Mouse (Mus musculus) lung, embryonic 16.5 days (tissue): Measurements from ENCODE around the gene Crocc2. TPM values are rescaled to one million over a fixed set of nuclear protein-coding genes. Genes with fewer than 3 reads are reported as not detected.

Experiments
- ATAC-seq: fragments of 200-750 bp; cut with Nextera tagmentation; 2 replicates; pipeline ENCODE4 v1.8.0; 2017; ENCODE audit warnings: low read depth, mild to moderate bottlenecking, moderate library complexity
- H3K27ac ChIP-seq: fragments of 300-500 bp; sonication (generic); 2 replicates; pipeline ENCODE4 v1.5.1; 2014; ENCODE audit warnings: mild to moderate bottlenecking, control low read depth, low read length
- H3K27me3 ChIP-seq: fragments of 300-500 bp; sonication (generic); 2 replicates; pipeline ENCODE4 v1.6.1; 2014; ENCODE audit warnings: low read depth, low read length, mixed read lengths; ENCODE audit not compliant: control insufficient read depth, insufficient read depth
- H3K36me3 ChIP-seq: fragments of 300-500 bp; sonication (generic); 2 replicates; pipeline ENCODE4 v1.6.1; 2014; ENCODE audit warnings: low read length; ENCODE audit not compliant: control insufficient read depth, insufficient read depth
- H3K4me1 ChIP-seq: fragments of 300-500 bp; sonication (generic); replicated peaks from 2 replicates; pipeline ENCODE4 v1.6.1; 2014; ENCODE audit warnings: low read length, mixed read lengths; ENCODE audit not compliant: control insufficient read depth, insufficient read depth
- H3K4me2 ChIP-seq: fragments of 300-500 bp; sonication (generic); 2 replicates; pipeline ENCODE4 v1.6.1; 2014; ENCODE audit warnings: low read depth, low read length, control low read depth
- H3K4me3 ChIP-seq: fragments of 300-500 bp; sonication (generic); 2 replicates; pipeline ENCODE4 v1.5.1; 2014; ENCODE audit warnings: mild to moderate bottlenecking, low read length, control low read depth
- H3K9ac ChIP-seq: fragments of 300-500 bp; sonication (generic); 2 replicates; pipeline ENCODE4 v1.6.1; 2014; ENCODE audit warnings: low read length, control low read depth
- H3K9me3 ChIP-seq: fragments of 300-500 bp; sonication (generic); 2 replicates; pipeline ENCODE4 v1.6.1; 2016; ENCODE audit warnings: low read length; ENCODE audit not compliant: control insufficient read depth
- WGBS: fragments of 180-500 bp; shearing (Covaris S2); extraction: QIAGEN DNeasy Blood & Tissue Kit; methylation state at CpG from one replicate; pipeline ENCODE4 v1.1.7; 2014; 5-methylcytosine and 5-hydroxymethylcytosine counted together
- polyA plus RNA-seq: library from polyadenylated mRNA; unstranded; fragments of >200 nt; fragmentation: Nextera tagmentation; extraction: Ambion mirVana; gene quantifications from 2 replicates; pipeline ENCODE4 v1.2.1, GENCODE M21; 2015

Crocc2 gene
- polyA plus RNA-seq, 1 experiment from 2014 or later = 4.9 TPM

DNA sequence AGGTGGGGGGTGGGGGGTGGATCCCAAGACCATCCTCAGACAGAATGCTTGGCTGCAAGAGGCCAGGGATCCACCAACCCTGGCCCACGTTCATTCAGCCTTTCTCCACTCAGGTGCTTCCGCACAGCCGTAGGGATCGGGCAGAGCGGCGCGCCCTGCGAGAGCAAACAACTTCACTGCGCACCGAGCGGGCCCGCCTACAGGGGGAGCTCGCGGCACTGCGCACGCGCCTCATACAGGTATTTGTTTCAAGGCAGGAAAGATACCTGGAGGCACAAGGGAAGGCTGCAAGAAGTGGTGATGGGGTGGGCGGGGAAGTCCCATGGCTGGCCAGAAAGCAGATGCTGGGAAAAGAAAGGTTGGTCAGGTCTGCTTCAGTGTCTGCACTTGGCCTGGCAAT, 55.4 kb downstream of the Crocc2 start:
- 13% methylated on average over 18 of the region's 18 CpGs for WGBS
- peak; percentile 25; the same call in 1 of the 2 replicates for ATAC-seq
- no peaks in the 10 kb centered on the region for H3K36me3 ChIP-seq
- no peak overlapping the region for H3K4me3 ChIP-seq
- peaks cover 12% of the 10 kb centered on the region for H3K4me1 ChIP-seq
- H3K4me2 ChIP-seq = no peak overlapping the region
- H3K9ac ChIP-seq = no peak overlapping the region
- H3K27me3 ChIP-seq = no peaks in the 10 kb centered on the region
- H3K27ac ChIP-seq = no peak overlapping the region
- H3K9me3 ChIP-seq = no peaks in the 10 kb centered on the region

DNA sequence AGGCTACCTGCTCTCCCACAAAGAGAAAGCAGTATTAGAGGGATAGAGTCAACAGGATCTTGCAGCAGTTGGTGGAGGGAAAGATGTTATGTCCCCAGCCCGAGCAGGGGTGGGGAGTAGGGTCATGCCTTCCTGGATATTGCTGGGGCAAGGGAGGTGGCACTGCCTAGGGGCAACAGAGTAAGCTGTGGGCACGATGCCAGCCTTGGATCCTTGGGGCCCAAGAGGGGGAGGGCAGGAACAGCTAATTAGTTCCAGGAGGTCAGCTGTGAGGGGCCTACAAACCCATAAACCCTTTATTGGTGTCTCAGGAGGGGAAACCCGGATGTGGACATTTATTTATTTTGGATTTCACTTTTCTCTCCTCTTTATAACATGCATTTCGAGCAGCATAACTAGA, 56.7 kb downstream of the Crocc2 start:
- H3K27me3 ChIP-seq = no peaks in the 10 kb centered on the region
- H3K36me3 ChIP-seq = no peaks in the 10 kb centered on the region
- no peak overlapping the region for H3K9ac ChIP-seq
- no peak overlapping the region for H3K4me3 ChIP-seq
- H3K4me1 ChIP-seq = peaks cover 21% of the 10 kb centered on the region
- H3K27ac ChIP-seq = no peak overlapping the region; the same call in 1 of the 2 replicates
- no peaks in the 10 kb centered on the region for H3K9me3 ChIP-seq
- no peak for ATAC-seq
- H3K4me2 ChIP-seq = no peak overlapping the region
- WGBS = 31% methylated on average over 4 of the region's 4 CpGs

DNA sequence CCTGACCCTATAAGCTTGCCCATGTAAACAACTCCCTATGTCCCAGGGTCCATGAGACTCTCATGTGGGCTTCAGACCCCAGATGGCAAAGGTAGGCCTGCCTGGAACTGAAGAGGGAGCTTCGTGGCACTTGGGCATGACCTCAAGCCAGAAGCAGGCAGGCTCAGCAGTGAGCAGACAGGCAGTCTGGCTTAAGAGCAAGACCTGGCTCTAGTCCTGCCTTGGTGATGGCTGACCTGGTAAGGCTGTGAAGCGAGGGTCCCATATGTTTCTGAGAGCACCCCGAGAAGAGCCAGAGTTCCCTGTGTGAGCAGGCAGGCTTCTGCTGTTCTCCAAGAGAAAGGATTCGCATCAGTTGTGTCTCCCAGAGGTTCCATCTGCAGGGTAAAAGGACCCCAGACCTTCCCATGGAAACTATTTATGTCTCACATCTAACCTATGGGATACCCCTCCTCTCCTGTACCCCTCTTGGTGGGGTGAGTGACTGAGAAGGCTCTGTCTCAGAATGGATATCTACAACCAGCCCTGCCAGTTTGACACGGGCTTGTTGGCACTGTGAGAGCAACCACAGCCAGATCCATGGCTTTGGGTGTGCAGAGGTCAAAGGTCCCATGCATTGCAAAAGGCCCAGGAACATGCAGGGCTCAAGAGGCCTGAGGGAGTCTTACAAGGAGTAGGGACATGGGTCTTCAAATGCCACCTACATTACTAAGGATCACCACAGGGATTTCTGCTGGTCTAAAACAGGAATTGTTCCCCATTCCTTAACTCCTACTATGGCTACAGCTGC, 57.4 kb downstream of the Crocc2 start:
- no peaks in the 10 kb centered on the region for H3K36me3 ChIP-seq
- no peaks in the 10 kb centered on the region for H3K27me3 ChIP-seq
- peaks cover 21% of the 10 kb centered on the region for H3K4me1 ChIP-seq
- no peak for ATAC-seq
- no peak overlapping the region for H3K27ac ChIP-seq
- no peaks in the 10 kb centered on the region for H3K9me3 ChIP-seq
- H3K4me2 ChIP-seq = no peak overlapping the region
- no peak overlapping the region for H3K4me3 ChIP-seq
- H3K9ac ChIP-seq = no peak overlapping the region
- WGBS = 69% methylated on average over 5 of the region's 5 CpGs

DNA sequence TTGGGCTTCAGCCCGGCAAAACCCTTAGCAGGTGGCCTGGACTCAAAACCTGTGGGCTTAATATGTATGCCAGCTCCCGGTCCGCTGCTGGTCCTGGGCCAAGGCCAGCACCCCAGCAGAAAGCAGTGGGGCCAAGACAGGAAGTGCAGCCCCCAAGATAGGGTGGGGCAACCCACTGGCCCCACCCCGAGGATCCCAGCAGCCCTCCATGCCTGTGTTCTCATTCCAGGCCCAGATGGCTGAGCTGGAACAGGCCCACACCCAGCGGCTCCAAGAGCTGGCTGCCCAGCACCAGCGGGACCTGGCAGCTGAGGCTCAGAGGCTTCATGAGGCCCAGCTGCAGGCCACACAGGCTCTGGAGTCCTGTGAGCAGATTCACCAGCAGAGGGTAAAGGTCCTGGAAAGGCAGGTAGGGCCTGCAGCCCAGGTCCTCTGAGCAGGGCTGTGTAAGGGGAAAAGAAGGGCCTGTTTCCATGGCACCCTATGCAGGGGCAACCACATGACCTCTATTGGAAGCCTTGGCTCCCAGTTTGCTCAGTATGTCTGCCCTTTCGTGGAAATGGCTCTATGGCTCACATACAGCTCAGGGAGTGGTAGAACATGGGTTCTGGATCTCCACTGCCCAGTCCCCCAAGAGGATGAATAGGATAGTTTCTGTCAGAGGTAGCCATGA, 58.9 kb downstream of the Crocc2 start:
- Histone ChIP-seq H3K27me3 (no peaks in the 10 kb centered on the region), H3K27ac (no peak overlapping the region), H3K9ac (no peak overlapping the region), H3K36me3 (no peaks in the 10 kb centered on the region), H3K4me2 (no peak overlapping the region), H3K4me3 (no peak overlapping the region), H3K9me3 (no peaks in the 10 kb centered on the region), H3K4me1 (peaks cover 21% of the 10 kb centered on the region)
- peak; percentile 67 for ATAC-seq
- WGBS = 58% methylated on average over 7 of the region's 7 CpGs

DNA sequence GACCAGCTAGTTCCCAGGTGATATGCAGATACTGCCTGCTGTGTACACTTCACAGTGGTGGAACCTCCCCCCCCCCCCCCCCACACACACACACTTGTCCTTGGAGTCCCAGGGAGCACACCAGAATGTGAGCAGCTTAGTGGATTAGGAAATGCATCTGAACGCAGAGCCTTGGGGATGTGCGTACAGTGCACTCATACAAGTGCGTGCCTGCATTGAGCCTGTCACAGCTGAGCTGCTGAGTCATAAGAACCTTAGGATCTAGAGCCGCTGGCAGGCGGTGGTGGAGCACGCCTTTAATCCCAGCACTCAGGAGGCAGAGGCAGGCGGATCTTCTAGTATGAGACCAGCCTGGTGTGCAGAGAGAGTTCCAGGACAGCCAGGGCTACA, 59.4 kb downstream of the Crocc2 start:
- H3K4me1 ChIP-seq = peaks cover 21% of the 10 kb centered on the region
- no peaks in the 10 kb centered on the region for H3K27me3 ChIP-seq
- H3K9ac ChIP-seq = no peak overlapping the region
- no peaks in the 10 kb centered on the region for H3K36me3 ChIP-seq
- H3K9me3 ChIP-seq = no peaks in the 10 kb centered on the region
- no peak for ATAC-seq
- H3K4me3 ChIP-seq = no peak overlapping the region
- H3K27ac ChIP-seq = no peak overlapping the region
- 90% methylated on average over 7 of the region's 7 CpGs for WGBS
- no peak overlapping the region for H3K4me2 ChIP-seq

DNA sequence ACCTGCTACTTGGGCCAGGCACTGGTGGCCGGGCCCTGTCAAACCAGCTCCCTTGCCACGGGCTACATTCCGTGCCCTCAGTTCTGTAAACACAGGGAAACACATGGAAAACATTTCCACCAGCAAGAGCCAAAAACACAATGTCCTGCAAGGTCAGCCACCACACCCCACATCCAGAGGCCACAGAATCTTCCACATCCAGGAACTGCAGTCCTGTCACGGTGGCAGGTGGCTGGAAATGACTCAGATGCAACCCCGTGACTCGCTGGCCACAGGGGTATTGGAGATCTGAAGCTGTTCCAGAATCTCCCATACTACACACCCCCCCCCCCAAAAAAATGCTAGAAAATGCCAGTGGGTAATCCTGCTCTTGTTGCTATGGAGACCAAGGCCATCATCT, 60.7 kb downstream of the Crocc2 start:
- 79% methylated on average over 6 of the region's 6 CpGs for WGBS
- ATAC-seq = no peak
- no peak overlapping the region for H3K4me3 ChIP-seq
- no peak overlapping the region for H3K9ac ChIP-seq
- H3K27me3 ChIP-seq = no peaks in the 10 kb centered on the region
- no peaks in the 10 kb centered on the region for H3K9me3 ChIP-seq
- peaks cover 21% of the 10 kb centered on the region for H3K4me1 ChIP-seq
- no peak overlapping the region for H3K4me2 ChIP-seq
- H3K36me3 ChIP-seq = no peaks in the 10 kb centered on the region
- H3K27ac ChIP-seq = no peak overlapping the region

DNA sequence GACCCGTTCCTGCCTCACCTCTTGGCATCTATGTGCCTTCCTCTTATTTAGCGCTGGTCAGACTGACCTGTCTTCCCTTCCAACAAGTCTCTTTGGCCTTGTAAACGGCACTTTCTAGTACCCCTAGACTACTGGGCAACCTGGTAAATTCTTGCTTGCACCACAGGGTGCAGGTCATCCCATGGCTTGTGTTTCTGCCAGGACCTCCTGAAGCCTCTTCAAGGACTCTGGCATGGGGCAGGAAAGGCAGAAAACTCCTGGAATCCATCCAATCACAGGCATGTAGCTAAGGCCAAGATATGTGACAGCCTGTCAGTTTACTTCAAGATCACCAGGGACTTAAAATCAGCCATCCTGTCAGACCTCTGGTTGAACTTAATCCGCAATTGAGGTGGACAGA, 61.1 kb downstream of the Crocc2 start:
- no peak overlapping the region for H3K4me2 ChIP-seq
- H3K4me1 ChIP-seq = peaks cover 21% of the 10 kb centered on the region
- H3K27ac ChIP-seq = no peak overlapping the region
- 61% methylated on average over 4 of the region's 4 CpGs for WGBS
- no peaks in the 10 kb centered on the region for H3K9me3 ChIP-seq
- no peaks in the 10 kb centered on the region for H3K27me3 ChIP-seq
- no peak overlapping the region for H3K4me3 ChIP-seq
- H3K36me3 ChIP-seq = no peaks in the 10 kb centered on the region
- ATAC-seq = no peak
- H3K9ac ChIP-seq = no peak overlapping the region

DNA sequence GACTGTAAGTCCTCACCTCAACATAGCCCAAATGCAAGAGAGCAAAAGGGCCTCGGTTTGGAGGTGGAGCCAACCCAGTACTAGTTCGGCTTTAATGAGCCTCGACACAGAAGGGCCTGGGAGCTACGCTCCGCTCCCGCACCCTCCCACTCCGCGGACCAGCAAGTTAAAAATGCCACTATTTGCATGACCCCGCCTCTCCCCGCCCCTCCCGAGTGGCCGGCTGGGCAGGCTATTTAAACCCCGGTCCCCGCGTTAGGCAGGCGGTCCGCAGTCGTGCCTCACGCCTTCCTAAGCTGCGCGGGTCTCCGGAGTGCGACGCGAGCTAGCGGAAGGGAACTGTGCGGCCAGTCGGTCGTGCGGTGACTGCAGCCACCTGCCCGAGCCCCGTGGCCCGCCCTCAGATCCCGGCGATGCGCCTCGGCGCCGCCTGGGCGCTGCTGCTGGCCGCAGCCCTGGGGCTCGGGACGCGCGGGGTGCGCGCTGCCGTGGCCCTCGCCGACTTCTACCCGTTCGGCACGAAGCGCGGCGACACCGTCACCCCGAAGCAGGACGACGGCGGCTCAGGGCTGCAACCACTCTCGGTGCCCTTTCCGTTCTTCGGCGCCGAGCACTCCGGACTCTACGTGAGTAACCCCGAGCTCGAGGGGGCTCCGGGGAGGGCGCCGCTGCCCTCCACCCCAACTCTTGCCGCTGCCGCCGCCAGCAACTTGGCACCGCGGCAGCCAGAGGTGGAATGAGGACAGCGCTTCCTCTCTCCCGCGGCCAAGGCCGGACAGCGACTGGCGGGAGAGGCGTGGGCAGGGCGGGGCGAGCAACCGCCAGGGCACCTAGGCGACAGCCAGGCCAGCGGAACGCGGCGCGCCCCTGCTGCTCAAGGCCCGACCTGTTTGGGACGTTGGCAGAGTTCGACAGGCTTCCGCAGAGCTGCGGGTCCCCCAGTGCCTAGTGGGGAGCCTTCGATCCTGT, 67.3 kb downstream of the Crocc2 start, which contains the start of gene Sned1:
Sned1 (plus strand) TSS at position 266 of the 969 bp plus-strand sequence.
- Histone ChIP-seq H3K27ac (peak within 1 kb of the TSS; percentile 65), H3K27me3 (no peaks in the 10 kb centered on the region), H3K4me1 (peaks cover 20% of the 10 kb centered on the region; the same call in 1 of the 2 replicates), H3K4me2 (peak within 1 kb of the TSS; percentile 98), H3K9ac (peak within 1 kb of the TSS; percentile 67), H3K9me3 (no peaks in the 10 kb centered on the region), H3K4me3 (peak within 1 kb of the TSS; percentile 58), H3K36me3 (no peaks in the 10 kb centered on the region)
- peak; percentile 96 for ATAC-seq
- under 1% methylated on average over 84 of the region's 100 CpGs for WGBS
